Mouse (Mus musculus) thymus, postnatal 10 days (tissue): ENCODE data around the gene Map3k14.
"Not testable (repeated sequence)": the region's sequence is repeated elsewhere in the genome, so short reads cannot be mapped to it uniquely, and the experiment has no call there.

Experiments
- DNase-seq, 2 experiments: peaks; one replicate each; pipeline ENCODE4 v3.0.0; 2021; ENCODE audit warnings: low spot score in 2 of 2

Gene Map3k14

GRCm38 (mm10) chr11:103267346-103268219, at the start of gene Map3k14:
Map3k14 (minus strand) TSS chr11:103267472.
- DNase-seq: peak; percentile 99

DNA sequence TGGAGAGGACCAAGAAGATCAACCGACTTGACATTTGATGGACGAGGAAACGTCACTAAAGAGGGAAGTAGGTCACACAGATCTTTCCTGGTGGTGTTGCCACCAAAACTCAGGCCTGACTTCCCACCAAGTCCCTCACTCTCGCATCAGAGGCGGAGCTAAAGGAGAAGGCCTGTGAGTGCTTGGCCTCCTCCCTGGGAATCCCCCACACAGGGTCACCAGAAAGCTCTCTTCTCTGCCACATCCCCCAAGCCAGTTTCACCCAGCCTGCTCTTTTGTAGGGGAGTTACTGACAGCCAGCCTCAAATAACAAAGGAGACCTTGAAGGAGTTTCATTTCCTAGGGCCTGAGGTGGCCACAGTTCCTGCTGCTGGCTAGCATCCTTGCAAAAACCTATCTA, 48.1 kb upstream of the Map3k14 start:
- DNase-seq: no peak

DNA sequence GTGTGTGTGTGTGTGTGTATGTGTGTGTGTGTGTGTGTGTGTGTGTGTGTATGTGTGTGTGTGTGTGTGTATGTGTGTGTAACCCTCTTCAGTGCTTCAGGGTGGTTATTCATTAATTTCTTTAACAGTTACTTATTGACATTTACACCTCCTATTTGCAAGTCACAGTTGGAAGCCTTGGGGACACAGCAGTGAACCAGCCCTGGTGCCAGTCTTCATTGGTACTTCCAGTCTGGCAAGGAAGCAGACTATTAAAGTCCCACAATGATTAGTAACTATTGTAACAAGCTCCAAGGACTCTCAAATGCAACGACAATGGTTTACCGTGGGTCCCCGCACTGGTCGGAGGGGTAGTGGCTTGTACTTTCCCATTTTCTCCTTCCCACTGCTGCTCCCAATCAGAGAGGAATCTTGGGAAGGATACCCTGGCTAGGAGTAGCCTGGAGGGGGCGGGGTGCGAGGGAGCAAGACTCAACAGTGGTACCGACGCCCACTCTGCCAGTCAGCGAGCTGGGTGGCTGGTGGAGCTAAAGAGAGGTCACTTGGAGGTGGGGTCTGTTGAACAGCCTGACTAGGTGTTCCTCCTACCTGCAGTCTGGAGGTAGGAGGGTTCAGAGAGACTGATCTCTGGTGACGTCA, 47.6 kb upstream of the Map3k14 start:
- no peak for DNase-seq

DNA sequence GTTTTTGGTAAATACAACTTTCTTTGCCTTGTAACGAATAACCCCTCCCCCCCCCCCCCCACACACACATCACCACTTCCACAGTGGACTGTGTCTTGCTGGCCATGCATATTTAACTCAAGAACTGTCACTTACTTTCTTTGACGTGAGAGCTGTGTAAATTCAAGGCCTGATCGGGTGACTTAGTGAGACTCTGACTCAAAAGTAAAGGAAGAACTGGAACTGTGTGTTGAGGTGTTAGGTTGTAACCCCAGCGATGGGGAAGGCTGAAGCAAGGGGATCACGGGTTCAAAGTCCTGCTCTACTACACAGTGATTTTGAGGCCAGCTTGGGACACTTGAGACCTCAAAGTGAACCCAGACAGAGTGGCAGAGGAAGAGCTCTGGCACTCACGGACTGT, 46.3 kb upstream of the Map3k14 start:
- no peak for DNase-seq

- DNase-seq: no peak
Observed at GRCm38 (mm10) chr11:103312655-103313255, 45.5 kb upstream of the Map3k14 start.

DNA sequence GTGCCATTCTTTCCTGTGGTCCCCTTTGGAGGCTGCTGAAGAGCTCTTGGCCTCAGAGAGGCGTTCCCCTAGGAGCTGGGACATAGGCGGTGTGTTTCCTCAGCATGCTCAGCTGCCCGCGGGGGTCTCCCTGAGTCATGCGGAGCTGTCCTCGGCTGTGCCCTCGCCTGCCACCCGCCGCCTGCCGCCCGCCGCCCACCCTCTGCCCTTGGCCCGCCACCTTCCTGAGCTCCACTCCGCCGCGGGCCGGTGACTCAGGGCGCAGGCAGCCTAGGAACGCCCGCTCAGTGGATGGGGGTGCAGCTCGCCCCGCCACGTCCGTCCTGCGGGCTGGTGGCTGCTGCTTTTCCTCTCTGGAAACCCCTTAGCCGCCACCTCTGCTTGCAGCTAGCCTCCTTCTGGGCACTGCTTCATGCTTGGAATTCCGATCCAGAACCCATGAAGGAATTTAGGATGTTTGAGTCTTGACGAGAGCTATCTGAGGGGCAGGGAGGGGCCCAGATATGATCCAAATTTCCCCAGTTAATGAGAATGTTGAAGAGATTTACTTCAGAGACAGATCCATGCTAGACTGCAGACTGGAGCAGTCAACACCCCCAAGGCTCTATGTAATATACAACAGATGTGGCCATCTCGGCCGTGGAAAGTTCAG, 44.8 kb upstream of the Map3k14 start:
- DNase-seq: peak in 1 of 2 experiments; percentile 40

- DNase-seq: no peak
Observed at GRCm38 (mm10) chr11:103309956-103310574, 42.8 kb upstream of the Map3k14 start.

GRCm38 (mm10) chr11:103307910-103308309, 40.6 kb upstream of the Map3k14 start:
- no peak for DNase-seq

GRCm38 (mm10) chr11:103304525-103304924, 37.3 kb upstream of the Map3k14 start:
- DNase-seq: no peak

GRCm38 (mm10) chr11:103294772-103295171, 27.5 kb upstream of the Map3k14 start:
- no peak for DNase-seq

- DNase-seq: no peak
Observed at GRCm38 (mm10) chr11:103294066-103294465, 26.8 kb upstream of the Map3k14 start.

GRCm38 (mm10) chr11:103292890-103293287, 25.6 kb upstream of the Map3k14 start:
- DNase-seq: no peak

GRCm38 (mm10) chr11:103292152-103292889, 25.0 kb upstream of the Map3k14 start:
- DNase-seq: no peak

- not testable (repeated sequence) for DNase-seq
Observed at GRCm38 (mm10) chr11:103290841-103291240, 23.6 kb upstream of the Map3k14 start.

GRCm38 (mm10) chr11:103288291-103288963, 21.2 kb upstream of the Map3k14 start:
- no peak for DNase-seq

- no peak for DNase-seq
Observed at GRCm38 (mm10) chr11:103286910-103287309, 19.6 kb upstream of the Map3k14 start.

DNA sequence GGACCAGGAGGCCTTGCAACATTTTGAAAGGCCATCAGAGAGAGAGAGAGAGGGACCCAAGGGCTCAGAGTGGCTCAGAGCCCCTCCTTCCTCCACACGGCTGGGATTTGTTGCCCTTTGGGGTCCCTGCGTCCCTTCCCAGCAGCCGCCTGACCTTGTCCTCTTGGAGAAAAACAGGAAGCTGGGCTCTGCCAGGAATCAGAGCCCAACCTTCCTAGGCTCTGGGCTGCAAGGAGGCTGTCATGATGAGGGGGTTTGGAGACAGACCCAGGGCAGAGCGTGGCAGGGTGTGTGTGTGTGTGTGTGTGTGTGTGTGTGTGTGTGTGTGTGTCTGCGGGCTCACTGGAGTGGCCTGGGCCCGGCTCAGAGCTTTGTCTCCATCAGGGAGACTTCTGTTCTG, 18.7 kb upstream of the Map3k14 start:
- DNase-seq: no peak

DNA sequence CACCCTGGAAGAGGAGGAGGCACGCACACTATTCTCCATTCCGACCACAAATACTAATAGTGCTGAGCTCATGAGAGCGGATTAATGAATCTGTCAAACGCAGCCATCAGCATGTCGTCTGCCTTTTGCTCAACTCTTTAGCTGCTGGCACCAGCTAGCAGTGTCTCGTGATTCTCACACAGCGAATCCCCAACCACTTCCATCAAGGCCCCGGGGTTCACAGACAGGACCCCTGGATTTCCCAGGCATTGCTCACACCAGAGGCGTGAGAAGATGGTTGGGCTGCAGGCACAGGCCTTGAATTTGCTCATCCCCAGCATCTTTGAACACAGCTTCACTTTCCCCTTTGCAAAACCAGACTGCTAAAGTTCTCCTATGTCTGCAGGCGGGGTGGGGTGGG, 18.0 kb upstream of the Map3k14 start:
- DNase-seq: no peak

DNA sequence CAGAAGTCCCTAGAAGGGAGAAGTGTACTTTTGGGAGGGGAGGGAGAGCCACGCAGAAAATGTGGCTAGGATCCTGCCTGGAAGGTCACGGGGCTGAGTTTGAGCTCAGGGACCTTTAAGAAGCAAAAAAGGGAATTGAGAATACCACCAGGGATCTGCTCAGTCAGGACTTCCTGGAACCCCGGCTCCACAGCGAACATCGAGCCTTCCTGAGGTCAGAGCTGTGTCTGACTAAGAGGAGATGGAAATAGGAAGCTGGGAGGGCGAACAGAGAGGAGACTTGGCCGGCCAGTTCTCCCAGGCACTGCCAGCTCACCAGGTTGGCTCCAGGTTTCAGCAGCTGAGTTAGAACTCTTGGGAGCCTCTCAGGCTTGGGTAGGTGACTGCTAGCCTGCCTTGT, 14.5 kb upstream of the Map3k14 start:
- DNase-seq: no peak

DNA sequence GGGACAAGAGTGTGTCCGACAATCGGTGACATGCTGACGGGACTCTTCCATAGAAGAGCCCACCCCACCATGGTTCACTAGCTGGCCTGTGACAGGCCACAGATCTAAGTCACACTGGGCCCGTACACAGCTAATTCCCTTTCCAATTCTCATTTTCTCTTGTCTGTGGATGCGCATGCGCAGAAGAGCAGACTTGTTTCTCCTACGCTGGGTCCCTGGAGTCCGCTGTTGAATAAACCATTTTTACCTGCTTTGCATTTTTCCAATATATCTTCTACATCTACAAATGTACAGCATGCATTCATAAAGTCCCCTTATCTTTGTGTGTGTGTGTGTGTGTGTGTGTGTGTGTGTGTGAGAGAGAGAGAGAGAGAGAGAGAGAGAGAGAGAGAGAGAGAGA, 9.2 kb upstream of the Map3k14 start:
- no peak for DNase-seq
